Mouse (Mus musculus) liver, adult 2 months (tissue): ENCODE measurements around the gene Tef.

Source experiments
- CTCF ChIP-seq: fragments of 200-500 bp; IDR thresholded peaks from 2 replicates; pipeline ENCODE4 v1.5.1; 2011; ENCODE audit warnings: low read depth, low read length, control low read depth
- POLR2A ChIP-seq: fragments of 200-500 bp; IDR thresholded peaks from 2 replicates; pipeline ENCODE4 v1.6.1; 2011; ENCODE audit warnings: low read length, control low read depth; ENCODE audit not compliant: insufficient read depth; ENCODE audit errors: extremely low read depth

GRCm38 (mm10) chr15:81810150-81810549 is 7.9 kb downstream of the Tef start:
- 0 out of 2 replicates have a peak, but pooled peaks have one; percentile 13 for TF ChIP-seq POLR2A
- no peak for TF ChIP-seq CTCF
